Mouse (Mus musculus) skeletal muscle tissue, adult 2 months (tissue): ENCODE data around the gene Hs3st4.

ENCODE experiments used
- DNase-seq: peaks from one replicate; pipeline ENCODE4 v3.0.0-alpha.2; 2012; ENCODE audit warnings: low read depth, low spot score

Hs3st4 gene

DNA sequence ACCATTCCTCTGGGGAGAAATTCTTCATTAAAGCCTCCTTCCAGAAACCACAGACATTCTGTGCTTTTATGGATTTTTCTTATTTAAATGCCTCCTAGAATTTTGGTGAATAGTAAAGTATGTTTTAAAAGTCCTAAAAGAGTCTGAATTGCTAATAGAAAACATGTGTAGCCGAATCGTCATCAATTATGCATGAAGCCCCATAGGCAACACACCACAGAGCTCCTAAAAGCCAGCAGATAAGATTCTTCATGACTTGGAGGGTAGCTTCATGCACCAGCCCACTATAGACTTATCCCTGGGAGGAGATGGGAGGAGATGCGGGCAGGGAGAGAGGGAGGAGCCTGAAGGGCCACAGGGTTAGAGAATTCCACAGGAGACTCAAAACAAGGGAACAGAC is 358.8 kb downstream of the Hs3st4 start:
- DNase-seq: no peak

DNA sequence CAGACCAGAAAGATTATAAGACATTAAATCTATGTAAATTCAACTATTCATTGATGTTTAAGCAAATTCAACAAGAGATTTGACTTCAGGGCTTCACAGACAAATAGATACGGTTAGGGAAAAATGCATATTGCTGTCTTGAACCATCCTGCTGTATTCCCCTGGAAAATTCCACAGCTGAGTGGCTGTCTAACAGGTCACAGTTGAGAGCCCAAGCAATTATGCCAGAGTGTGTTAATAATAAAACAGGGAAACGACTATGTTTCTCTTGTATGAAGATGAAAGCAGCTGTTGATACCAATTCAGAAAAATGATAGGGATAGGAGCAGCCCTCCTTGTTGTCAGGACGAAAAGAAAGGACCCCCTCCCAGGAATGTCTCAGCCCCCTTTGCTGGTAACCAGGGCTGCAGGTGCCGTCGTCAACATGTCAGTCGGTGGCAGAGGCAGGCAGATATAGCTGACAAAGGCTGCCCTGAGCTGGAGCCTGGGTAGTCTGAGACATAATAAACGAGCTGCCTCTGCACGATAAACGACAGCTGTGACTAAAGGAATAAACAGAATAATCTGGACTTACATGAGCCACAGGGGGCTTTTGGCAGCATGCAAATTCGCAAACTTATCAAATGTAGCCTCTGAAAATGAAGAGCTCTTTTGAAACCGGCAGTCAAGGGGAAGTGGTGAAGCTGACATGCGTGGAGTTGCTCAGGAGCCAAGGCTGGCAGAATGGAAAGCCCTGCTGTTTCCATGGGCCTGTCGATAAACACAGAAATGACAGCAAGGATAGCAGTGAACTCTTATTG is 364.7 kb downstream of the Hs3st4 start:
- no peak for DNase-seq

DNA sequence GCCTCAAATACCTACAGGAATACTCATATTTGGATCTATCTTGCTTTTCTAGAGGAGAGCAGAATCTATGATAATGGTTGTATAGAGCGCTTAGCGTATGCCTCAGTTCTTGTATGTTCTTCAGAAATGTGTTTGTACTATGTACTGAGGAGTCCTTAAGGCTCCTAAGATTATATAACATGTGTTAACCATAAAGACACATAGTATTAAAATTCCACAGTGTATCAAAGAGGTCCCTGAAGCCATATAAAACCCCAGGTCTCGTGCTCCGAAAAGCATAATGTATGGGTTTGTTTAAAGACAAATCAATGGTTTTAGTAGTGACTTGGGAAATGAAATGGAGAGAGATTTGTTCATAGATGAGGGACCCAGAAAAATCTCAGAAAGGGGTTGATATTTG is 371.4 kb downstream of the Hs3st4 start:
- DNase-seq: no peak

DNA sequence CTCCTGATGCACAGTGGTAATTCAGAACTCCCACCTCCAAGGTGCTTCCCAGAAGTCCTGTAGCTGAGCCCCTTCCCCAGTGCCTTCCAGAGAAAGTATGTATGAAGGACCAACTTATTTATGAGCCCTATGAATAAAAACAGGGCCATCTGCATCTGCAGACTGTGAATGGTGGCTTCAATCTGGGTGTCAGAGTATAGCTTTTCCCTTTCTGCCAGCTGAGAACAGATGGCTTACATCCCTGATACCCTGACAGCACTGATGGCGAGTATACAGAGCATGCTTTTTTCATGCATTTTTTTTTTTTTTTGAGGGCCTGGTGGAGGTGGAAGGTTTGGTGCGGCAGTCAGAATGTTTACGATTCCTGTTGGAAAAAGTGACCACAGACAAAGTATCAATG is 375.4 kb downstream of the Hs3st4 start:
- DNase-seq: no peak

DNA sequence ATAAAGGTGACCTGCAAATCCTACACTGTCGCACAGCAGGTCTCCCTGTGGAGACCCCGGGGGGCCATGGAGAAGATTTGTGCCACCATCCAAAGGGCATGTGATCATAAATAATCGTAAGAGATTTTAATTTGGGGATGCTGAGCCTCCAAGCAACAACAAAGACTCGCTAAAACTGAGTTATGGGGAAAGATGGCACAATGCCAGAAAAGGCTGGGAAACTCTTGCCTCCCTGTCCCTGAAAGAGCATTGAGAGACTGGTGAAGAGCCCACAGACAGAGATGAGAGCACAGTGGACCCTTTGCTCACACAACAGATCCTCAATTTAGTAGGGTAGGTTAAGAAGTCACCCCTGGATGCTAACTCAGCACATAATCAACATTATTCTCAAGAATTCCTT is 377.2 kb downstream of the Hs3st4 start:
- DNase-seq: no peak

DNA sequence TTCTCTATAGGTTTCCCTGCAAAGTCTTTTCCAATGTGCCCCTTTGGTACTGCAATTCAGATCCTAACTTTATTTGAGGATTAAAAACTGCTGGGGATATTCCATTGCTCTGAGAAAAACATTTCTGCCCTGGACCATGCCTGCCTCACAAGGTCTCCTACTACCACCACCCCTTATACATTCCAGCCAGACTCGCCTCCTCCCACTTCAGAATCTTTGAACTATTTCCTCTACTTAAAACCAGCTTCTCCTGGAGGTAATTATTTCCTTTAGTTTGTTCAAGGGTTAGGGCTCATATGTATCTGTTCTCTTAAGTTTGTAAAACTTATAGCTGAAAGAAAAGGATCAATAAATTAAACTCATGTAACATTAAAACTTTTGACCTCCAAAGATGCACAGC is 389.6 kb downstream of the Hs3st4 start:
- DNase-seq: no peak

DNA sequence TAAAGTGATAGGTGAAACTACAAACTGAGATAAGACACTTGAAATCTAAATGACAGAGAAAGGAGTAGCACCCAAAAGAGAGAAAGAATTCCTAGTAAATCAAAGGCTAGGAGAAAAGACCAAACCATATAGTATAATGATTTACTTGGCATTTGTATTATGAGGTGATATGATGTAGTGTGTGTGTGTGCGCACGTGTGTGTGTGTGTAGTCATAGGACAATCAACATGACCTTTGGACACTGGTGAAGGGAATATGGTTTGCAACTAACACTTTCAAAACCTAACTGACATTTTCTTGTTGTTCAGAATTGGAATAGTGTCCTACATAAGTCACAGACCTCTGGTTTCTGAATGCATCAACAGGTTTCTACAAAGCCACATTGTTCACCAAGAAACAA is 390.0 kb downstream of the Hs3st4 start:
- no peak for DNase-seq

DNA sequence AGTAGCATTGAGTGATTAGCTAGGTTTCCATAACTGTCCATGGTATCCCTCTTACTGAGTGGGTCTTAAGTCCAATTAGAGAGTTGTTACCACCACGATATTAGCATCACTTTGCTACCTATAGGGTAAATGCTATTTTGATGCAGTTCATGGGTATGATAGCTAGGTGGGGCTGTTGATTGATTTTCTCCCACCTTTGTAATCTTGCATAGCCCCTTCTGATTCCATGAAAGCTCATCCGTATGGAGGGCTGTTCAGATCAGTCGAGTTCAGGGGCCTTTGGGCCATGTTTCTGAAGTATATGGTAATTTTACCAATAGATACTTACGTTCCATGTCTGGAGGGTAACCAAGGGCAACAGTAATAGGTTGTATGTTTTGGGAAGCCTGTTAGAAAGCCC is 400.8 kb downstream of the Hs3st4 start:
- no peak for DNase-seq

DNA sequence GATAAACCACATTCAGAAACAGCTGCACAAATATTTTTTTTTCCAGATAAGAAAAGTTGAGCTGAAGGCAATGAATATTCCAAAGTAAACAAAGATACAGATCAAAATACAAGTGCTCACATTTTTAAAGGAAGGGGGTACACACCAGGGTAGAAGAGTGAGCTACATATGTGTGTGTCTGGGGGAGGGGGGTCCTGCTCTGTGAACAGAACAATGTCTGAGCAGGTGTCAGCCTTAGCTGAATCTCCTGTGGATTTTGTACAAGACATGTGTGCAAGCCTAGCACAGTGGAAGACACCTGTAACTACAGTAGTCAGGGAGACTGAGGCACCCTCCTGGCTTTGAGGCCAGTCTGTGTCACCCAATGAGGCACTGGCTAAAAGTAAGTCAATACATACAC is 416.5 kb downstream of the Hs3st4 start:
- DNase-seq: no peak

DNA sequence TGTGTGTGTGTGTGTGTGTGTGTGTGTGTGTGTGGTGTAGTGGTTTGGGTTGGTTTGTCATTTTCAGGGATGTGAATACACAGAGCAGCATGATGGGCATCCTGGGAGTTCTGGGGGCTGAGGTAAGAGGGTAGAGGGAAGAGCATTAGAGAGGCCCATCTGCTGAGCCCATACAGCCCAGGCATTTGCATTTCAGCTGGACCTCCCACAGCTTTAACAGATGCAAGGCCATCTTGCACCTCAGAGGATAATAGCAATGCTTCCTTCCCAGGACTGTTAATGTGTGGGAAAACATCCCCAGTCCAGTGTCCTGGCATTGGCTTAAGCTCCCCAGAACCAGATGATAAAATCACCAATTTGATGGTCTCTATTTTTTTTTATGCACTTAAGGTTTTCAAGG is 444.3 kb downstream of the Hs3st4 start:
- no peak for DNase-seq
